Mouse (Mus musculus): ENCODE data around the gene Otos.

Otos gene

GRCm38 (mm10) chr1:92648673-92649072 is at the start of gene Otos:
Gene Otos (minus strand): TSS chr1:92648841.
- in situ Hi-C loops (cut with MboI, MseI): loop anchor here (10.0 kb wide), 1 partner anchor 1086 kb away; no protein-coding TSS in a partner anchor

DNA sequence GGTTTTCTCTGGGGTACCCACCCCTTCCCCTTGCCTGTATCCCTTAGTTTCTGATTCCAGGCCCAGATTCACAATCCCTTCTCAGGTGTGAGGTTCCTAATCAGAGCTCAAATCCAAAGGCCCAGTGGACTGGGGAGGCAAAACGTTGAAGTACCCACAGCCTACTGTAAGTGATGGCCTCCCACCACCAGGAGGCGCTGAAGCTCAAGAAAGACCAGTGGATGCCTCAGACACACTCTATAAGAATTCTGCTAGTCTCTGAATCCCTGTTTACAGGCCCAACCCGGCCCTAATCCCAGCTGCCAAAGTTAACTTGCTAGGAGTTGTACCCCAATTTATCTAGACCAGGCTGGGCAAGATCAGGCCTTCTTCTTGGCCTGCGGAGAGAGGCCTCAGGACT is 48.2 kb upstream of the Otos start:
- in situ Hi-C loops (cut with MboI, MseI): no loop called here

DNA sequence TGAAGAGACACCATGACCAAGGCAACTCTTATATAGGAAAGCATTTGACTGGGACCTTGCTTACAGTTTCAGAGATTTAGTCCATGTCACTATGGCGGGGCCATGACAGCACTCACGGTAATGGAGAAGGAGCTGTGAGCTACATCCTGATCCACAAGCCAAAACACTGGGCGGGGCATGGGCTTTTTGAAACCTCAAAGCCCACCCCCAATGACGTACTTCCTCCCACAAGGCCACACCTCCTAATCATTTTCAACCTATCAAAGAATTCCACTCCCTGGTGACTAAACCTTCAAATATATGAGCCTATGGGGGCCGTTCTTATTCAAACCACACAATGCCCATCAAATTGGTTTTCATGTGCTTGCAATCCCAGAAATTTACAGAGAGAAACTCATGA is 47.1 kb upstream of the Otos start:
- in situ Hi-C loops (cut with MboI, MseI): no loop called here

GRCm38 (mm10) chr1:92691166-92691844 is 42.7 kb upstream of the Otos start:
- in situ Hi-C loops (cut with MboI, MseI): no loop called here

DNA sequence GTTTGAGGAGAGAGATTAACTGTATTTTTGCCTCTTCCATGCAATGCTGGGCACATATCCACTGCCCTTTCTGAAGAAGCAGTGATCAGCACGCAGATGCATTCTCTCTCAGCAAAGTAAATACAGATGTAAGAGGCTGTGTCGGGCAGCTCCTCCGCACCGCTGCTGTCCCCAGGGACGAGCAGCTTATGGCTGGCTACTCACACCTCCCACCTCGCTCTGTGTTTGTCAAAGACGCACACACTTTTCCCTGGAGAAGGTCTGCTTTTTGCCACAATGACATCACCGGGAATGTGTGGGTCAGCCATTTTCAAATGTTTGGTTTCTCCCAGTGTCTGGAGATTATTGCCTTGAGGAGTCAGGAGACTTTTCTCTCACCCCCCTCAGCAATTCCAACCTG is 38.4 kb upstream of the Otos start:
- in situ Hi-C loops (cut with MboI, MseI): no loop called here

DNA sequence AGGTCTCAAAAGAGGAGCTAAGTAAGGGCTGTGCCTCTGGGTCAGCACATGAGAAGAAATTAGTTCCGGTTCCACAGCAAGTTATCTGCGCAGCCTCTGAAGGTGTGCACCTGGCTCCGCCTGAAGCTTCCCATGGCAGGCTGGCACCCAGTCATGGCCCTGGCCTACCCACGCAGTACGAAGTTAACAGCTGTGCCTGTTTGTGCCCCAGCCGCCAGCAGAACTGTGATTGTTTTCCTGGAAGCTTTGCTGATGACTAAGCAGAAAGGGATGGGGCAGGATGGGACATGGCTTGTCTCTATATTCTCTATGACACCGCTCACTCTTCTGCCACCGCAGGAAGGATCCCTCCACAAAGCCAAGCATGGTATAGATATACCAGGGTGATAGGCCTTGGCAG is 34.5 kb upstream of the Otos start:
- in situ Hi-C loops (cut with MboI, MseI): no loop called here

DNA sequence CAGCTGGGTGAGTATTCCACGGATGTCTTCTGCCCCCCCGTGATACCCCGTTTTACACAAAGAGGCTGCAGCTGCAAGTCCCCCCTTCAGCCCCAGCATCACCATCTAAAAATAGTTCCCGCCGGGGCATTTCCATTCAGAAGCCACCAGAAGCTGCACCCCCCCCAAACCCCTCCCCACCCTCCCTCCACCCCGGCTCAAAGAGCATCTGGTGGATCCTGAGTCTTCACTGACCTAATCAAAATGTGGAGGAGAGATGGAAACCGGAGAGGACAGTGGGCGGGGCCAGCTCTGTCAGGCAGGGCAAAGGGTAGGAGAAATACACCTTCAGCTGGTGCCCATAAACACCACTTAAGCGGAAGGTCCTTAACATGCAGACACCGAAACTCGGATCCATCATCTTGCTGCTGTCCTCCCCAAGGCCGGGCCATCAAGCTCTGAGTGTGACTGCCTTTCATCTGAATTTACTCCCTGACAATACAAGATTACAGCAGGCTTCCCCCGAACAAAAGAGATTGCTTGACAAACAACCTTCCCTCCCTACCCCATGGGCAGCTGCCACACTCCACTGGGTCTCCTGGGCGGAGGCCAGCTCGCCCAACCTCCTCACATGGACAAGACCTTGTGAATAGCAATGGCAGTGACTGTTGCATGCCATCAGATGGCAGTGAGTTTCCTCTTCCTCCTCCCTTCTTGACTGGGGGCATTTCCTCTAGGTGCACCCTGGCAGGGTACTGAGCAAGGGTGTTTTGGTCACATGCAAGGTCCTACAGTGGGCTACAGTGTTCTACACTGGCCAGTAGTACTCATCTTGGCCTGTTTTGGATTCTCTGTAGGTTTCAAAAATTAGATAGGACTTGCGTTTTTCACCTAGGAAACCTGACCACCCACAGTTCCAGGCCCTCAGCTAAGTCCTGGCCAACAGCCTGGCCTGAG is 32.3 kb upstream of the Otos start:
- in situ Hi-C loops (cut with MboI, MseI): no loop called here

- in situ Hi-C loops (cut with MboI, MseI): no loop called here
Measured at GRCm38 (mm10) chr1:92678757-92679156, 30.1 kb upstream of the Otos start.

DNA sequence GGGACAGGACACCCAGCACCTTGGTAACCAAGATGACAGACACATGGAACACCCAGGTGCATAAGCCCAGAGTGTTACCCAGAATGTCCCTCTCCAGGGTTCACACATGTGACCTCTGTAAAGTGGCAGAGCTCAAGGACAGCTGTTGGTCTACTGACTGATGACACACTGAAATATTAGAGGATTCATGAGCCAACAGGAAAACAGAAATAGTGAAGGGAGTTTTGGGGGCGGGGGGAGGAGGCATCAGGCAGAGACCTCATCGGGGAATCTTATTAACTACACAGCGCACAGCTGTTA is 28.0 kb upstream of the Otos start:
- in situ Hi-C loops (cut with MboI, MseI): no loop called here

DNA sequence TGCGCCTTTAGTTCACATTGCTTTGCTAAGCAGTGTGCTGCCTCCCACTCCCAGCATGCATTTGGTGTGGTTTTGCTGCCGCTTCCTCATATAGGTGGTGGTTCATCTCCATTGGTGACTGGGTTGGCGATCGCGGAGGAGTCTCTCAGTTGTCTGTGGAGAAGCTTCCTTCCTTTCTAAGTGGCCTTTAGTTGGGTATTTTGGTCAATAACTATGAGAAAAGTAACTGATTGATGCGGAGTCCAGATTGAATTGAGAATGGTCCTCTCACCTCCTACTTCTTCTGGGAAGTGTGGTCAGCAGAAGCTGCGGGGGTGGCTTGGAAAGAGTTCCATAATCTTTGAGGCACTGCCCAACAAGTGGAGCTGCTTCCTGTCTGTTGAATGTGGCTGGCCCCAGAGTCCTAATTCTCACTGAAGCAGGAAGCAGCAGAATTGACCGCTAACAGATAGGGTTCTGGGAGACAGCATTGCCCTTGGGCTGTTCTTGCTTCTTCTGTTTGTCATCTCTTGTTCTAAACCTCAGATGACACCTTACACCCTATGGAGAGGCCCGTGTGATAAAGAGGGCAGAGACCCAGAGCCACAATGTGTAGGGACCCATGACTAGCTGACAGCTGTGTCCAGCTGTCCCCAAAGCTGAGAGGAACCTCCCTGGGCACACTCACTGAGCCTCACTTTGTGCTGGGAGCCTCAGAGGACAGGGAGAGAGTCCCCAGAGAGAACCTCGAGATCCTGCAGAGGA is 27.5 kb upstream of the Otos start:
- in situ Hi-C loops (cut with MboI, MseI): no loop called here

DNA sequence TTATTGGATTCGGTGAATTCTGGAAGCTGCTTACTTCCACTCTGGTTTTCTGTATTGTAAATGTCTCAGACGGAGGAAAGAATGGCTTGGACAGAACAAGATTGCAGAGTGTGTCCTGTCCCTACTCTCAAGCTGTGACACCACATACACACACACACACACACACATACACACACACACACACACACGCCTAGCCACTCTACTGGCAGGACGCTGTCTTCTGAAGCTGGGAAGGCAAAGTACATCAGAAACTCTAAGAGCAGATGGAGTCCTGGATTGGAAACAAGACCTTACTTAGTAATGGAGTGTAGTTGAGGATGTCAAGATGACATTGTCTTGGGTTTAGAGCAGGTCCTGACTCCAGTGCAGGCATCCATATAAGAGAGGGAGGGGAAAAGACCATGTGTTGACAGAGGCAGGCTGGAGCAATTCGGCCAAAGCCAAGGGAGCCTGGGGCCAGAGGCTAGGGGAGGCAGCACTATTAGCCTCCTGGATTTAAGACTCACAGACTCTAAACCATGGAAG is 24.7 kb upstream of the Otos start:
- in situ Hi-C loops (cut with MboI, MseI): no loop called here

GRCm38 (mm10) chr1:92671326-92671725 is 22.7 kb upstream of the Otos start:
- in situ Hi-C loops (cut with MboI, MseI): no loop called here

DNA sequence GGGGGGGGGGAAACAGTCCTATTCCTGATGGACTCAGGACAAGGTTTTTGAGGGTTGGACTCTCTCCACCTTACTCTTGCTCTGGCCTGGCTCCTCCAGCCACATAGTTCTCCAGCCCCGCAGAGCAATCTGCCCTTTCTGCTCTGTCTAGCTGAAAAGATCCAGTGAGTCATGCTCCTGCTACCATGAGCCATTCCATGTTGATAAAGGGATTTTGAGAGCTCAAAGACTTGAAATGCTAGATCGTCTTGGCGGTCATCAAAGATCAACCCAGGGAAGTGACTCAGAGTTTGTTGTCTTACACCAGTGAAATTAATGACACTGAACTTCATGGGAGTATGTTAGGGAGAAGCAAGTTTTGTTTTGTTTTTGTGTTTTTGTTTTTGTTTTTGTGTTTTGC is 20.8 kb upstream of the Otos start:
- in situ Hi-C loops (cut with MboI, MseI): no loop called here

DNA sequence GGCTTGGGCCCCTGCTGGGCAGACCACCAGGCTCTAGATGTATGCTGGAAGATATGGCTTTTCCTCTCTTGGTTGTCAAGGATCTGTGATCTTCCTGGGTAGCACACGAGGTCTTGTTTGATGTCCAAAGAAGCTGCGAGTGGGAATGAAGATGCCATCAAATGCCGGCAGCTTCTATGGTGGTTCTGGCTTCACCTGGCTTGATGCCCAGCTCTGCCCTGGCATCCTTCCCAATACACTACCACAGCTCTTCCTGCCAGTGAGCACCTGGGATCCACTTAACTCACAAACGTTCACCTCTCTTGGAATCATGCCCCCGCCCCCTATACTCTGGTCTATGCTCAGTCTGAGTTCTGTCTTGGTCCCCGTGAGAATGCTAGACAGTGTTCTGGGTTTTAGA is 18.5 kb upstream of the Otos start:
- in situ Hi-C loops (cut with MboI, MseI): no loop called here

GRCm38 (mm10) chr1:92659392-92659791 is 10.8 kb upstream of the Otos start:
- in situ Hi-C loops (cut with MboI, MseI): no loop called here

GRCm38 (mm10) chr1:92657025-92657820 is 8.6 kb upstream of the Otos start:
- in situ Hi-C loops (cut with MboI, MseI): no loop called here

- in situ Hi-C loops (cut with MboI, MseI): no loop called here
Measured at GRCm38 (mm10) chr1:92654676-92655075, 6.0 kb upstream of the Otos start.

GRCm38 (mm10) chr1:92653179-92653578 is 4.5 kb upstream of the Otos start:
- in situ Hi-C loops (cut with MboI, MseI): no loop called here

DNA sequence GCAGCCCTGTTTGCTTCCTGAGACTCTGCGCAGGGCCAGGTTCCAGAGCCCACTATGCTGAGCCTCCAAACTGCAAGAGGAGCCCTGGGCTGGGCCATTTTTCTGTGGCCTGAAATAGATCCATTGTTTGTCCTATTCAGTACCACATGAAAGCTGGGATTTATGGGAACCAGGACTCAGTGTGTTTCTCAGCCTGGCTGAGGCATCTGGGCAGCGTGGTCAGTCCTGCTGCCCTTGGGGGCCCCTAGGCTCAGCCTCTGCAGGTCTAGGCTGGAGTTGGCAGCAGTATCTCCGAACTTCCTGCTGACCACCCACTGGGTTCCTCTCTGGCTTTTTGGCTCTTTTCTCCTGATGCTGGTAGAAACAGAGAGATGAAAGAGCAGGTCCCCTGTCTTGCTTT is 2.8 kb upstream of the Otos start:
- in situ Hi-C loops (cut with MboI, MseI): no loop called here

- in situ Hi-C loops (cut with MboI, MseI): loop anchor here (10.0 kb wide), 1 partner anchor 1087 kb away; no protein-coding TSS in a partner anchor
Measured at GRCm38 (mm10) chr1:92648197-92648596, 444 bp downstream of the Otos start.

DNA sequence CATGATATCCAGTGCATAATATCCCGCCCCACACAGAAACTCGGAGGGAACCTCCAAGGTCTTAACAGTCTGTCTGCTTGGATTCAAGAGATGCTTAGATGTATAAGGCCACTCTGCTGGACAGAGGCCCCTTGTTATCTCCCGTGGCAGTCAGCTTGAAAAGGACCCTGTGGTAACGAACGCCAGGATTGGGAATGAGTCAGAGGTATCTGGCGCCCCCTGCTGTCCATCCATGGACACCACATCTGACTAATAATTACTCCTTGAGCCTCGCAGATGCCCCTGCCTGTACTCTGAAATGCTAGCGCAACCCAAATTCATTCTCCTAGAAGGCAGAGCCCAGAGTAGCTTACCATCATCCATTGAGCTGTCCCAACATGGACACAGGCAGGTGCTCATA is 889 bp downstream of the Otos start:
- in situ Hi-C loops (cut with MboI, MseI): loop anchor here (10.0 kb wide), 1 partner anchor 1087 kb away; no protein-coding TSS in a partner anchor

Measured in T-helper 1 cell (primary cell).